Mouse (Mus musculus): ENCODE results near the gene Lamb3. TPM values are rescaled to one million over a fixed set of nuclear protein-coding genes. Genes with fewer than 3 reads are reported as not detected.

The Lamb3 gene
- polyA plus RNA-seq, 1 experiment from 2014 or later, result 62.8 TPM

DNA sequence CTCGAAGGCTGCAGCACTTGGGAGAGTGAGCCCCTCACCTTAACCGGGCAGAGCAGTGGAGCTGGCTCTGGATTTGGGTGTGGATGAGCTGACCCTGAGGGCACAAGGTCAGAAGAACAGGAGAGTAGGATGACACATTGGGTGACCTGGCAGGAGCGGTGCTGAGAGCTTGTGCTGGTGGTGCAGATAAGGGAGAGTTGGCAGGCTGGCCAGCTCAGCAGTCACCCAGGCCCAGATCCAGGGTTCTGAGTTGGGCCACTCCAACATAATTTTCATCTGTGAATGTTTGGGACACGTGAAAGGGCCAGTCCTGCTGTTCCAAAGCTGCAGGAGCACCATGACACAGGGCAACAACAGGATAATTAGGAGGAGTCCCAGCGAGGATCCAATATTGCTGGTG lies 3.9 kb downstream of the Lamb3 start:
- H3K27me3 ChIP-seq (replicated peaks; ENCODE audit: insufficient read depth, low read length), result no peaks in the 10 kb centered on the region
- no peaks in the 10 kb centered on the region for H3K4me1 ChIP-seq (ENCODE audit: insufficient read depth, low read depth, low read length)
- TF ChIP-seq EP300 (IDR thresholded peaks at IDR 0.05), result no peak
- TF ChIP-seq CTCF (IDR thresholded peaks at IDR 0.05), result no peak
- no peaks in the 10 kb centered on the region for H3K36me3 ChIP-seq (ENCODE audit: insufficient read depth, low read length)
- H3K4me3 ChIP-seq (ENCODE audit: low read depth, low read length), result no peak overlapping the region
- DNase-seq (ENCODE audit: low spot score) (no peak), ATAC-seq (no peak)
- H3K27ac ChIP-seq (ENCODE audit: low read length), result no peak overlapping the region
- 44% methylated on average over 5 of the region's 5 CpGs for WGBS
- no peak overlapping the region for H3K4me2 ChIP-seq (replicated peaks; ENCODE audit: low read depth, low read length)
- H3K9me3 ChIP-seq (ENCODE audit: low read length), result no peaks in the 10 kb centered on the region
- no peak overlapping the region for H3K9ac ChIP-seq (replicated peaks; ENCODE audit: low read depth)

DNA sequence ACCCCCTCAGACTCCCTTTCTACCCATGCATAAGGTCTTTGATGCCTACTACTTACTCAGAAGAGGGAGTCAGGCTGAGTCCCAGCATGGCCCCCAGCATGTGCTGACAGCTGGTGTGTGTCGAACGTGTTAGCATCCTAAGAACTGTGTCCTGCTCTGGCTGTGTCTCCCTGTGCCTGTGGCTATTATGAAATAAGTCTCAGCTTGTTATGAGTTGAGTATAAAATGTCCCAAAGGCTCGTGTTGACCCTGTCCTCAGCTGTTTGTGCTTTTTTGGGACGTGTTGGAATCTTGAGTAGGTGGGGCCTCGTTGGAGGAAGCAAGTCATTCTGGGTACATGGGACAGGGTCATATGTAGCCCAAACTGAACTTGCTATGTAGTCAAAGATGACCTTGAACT lies 6.6 kb downstream of the Lamb3 start:
- Histone ChIP-seq H3K9me3 (ENCODE audit: low read length) (no peaks in the 10 kb centered on the region), H3K36me3 (ENCODE audit: insufficient read depth, low read length) (no peaks in the 10 kb centered on the region), H3K4me1 (ENCODE audit: insufficient read depth, low read depth, low read length) (no peaks in the 10 kb centered on the region), H3K27me3 (replicated peaks; ENCODE audit: insufficient read depth, low read length) (no peaks in the 10 kb centered on the region), H3K4me2 (replicated peaks; ENCODE audit: low read depth, low read length) (no peak overlapping the region), H3K9ac (replicated peaks; ENCODE audit: low read depth) (no peak overlapping the region), H3K4me3 (ENCODE audit: low read depth, low read length) (no peak overlapping the region), H3K27ac (ENCODE audit: low read length) (peak overlapping the region; percentile 16; the same call in 1 of the 2 replicates)
- DNase-seq (ENCODE audit: low spot score), result peak; percentile 90
- peak; percentile 93 for ATAC-seq
- TF ChIP-seq EP300 (IDR thresholded peaks at IDR 0.05), result peak; percentile 85
- no peak for TF ChIP-seq CTCF (IDR thresholded peaks at IDR 0.05)
- 45% methylated on average over 5 of the region's 5 CpGs for WGBS

GRCm38 (mm10) chr1:193216000-193216399 lies 8.5 kb downstream of the Lamb3 start:
- no peaks in the 10 kb centered on the region for H3K27me3 ChIP-seq (replicated peaks; ENCODE audit: insufficient read depth, low read length)
- no peak overlapping the region for H3K9ac ChIP-seq (replicated peaks; ENCODE audit: low read depth)
- ATAC-seq (no peak), DNase-seq (ENCODE audit: low spot score) (no peak)
- H3K36me3 ChIP-seq (ENCODE audit: insufficient read depth, low read length), result no peaks in the 10 kb centered on the region
- WGBS, result 64% methylated on average over 3 of the region's 3 CpGs
- no peaks in the 10 kb centered on the region for H3K4me1 ChIP-seq (ENCODE audit: insufficient read depth, low read depth, low read length)
- H3K27ac ChIP-seq (ENCODE audit: low read length), result no peak overlapping the region
- no peak for TF ChIP-seq EP300 (IDR thresholded peaks at IDR 0.05)
- TF ChIP-seq CTCF (IDR thresholded peaks at IDR 0.05), result no peak
- no peak overlapping the region for H3K4me2 ChIP-seq (replicated peaks; ENCODE audit: low read depth, low read length)
- H3K9me3 ChIP-seq (ENCODE audit: low read length), result no peaks in the 10 kb centered on the region
- H3K4me3 ChIP-seq (ENCODE audit: low read depth, low read length), result no peak overlapping the region

DNA sequence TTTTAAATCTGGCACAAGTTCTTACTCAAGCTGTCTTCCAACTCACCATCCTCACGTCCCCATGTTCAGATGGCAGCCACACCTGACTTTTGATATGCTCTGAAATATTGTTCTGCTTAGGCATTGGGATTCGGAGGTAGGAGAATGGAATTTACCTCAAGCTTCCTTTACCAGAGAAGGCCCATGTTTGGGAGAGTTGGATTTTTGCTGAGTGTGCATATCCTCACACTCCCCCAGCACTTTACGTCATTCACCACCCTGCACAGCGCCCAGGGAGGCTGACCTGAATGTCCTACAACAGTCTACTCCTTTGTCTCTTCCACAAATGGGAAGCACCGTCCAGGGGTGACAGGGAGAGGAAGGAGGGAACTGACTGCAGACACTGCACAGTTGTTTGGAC lies 12.9 kb downstream of the Lamb3 start:
- no peak for ATAC-seq
- WGBS, result 54% methylated on average over 5 of the region's 5 CpGs
- no peaks in the 10 kb centered on the region for H3K9me3 ChIP-seq (ENCODE audit: low read length)

GRCm38 (mm10) chr1:193225531-193225930 lies 18.0 kb downstream of the Lamb3 start:
- Histone ChIP-seq H3K27ac (ENCODE audit: low read length) (no peak overlapping the region), H3K36me3 (ENCODE audit: insufficient read depth, low read length) (no peaks in the 10 kb centered on the region), H3K4me1 (ENCODE audit: insufficient read depth, low read depth, low read length) (peaks cover 7% of the 10 kb centered on the region; the same call in 1 of the 2 replicates), H3K27me3 (replicated peaks; ENCODE audit: insufficient read depth, low read length) (no peaks in the 10 kb centered on the region), H3K9ac (replicated peaks; ENCODE audit: low read depth) (no peak overlapping the region), H3K4me2 (replicated peaks; ENCODE audit: low read depth, low read length) (no peak overlapping the region), H3K4me3 (ENCODE audit: low read depth, low read length) (no peak overlapping the region), H3K9me3 (ENCODE audit: low read length) (no peaks in the 10 kb centered on the region)
- DNase-seq (ENCODE audit: low spot score) (no peak), ATAC-seq (no peak)
- 57% methylated on average over 3 of the region's 3 CpGs for WGBS
- TF ChIP-seq CTCF (IDR thresholded peaks at IDR 0.05) (no peak), EP300 (IDR thresholded peaks at IDR 0.05) (no peak)

More for the DNA sequence above, 12.9 kb downstream of the Lamb3 start:
- no peak overlapping the region for H3K27ac ChIP-seq (ENCODE audit: low read length)
- no peak for DNase-seq (ENCODE audit: low spot score)
- TF ChIP-seq EP300 (IDR thresholded peaks at IDR 0.05) (no peak), CTCF (IDR thresholded peaks at IDR 0.05) (no peak)
- H3K36me3 ChIP-seq (ENCODE audit: insufficient read depth, low read length), result no peaks in the 10 kb centered on the region
- H3K4me3 ChIP-seq (ENCODE audit: low read depth, low read length), result no peak overlapping the region
- H3K9ac ChIP-seq (replicated peaks; ENCODE audit: low read depth), result no peak overlapping the region
- no peaks in the 10 kb centered on the region for H3K4me1 ChIP-seq (ENCODE audit: insufficient read depth, low read depth, low read length)
- H3K27me3 ChIP-seq (replicated peaks; ENCODE audit: insufficient read depth, low read length), result no peaks in the 10 kb centered on the region
- no peak overlapping the region for H3K4me2 ChIP-seq (replicated peaks; ENCODE audit: low read depth, low read length)

DNA sequence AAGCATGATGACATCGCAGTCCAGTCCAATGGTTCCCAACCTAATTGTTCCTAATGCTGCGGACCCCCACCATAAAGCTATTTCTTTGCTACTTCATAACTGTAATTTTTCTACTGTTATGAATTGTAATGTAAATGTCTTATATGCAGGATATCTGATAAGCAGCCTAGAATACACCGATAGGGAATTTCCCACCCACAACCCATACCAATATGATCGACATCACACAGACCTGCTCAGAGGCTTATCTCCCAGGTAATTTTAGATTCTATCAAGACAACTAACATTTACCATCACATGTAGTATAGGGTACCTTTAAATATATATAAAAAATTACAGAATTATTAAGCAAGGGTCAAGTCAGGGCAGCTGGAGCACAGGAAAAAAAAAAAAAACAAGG lies 18.6 kb downstream of the Lamb3 start:
- TF ChIP-seq CTCF (IDR thresholded peaks at IDR 0.05) (no peak), EP300 (IDR thresholded peaks at IDR 0.05) (no peak)
- H3K9me3 ChIP-seq (ENCODE audit: low read length), result no peaks in the 10 kb centered on the region
- H3K27me3 ChIP-seq (replicated peaks; ENCODE audit: insufficient read depth, low read length), result no peaks in the 10 kb centered on the region
- no peaks in the 10 kb centered on the region for H3K36me3 ChIP-seq (ENCODE audit: insufficient read depth, low read length)
- 85% methylated on average over 4 of the region's 4 CpGs for WGBS
- DNase-seq (ENCODE audit: low spot score), result no peak
- H3K4me2 ChIP-seq (replicated peaks; ENCODE audit: low read depth, low read length), result no peak overlapping the region
- no peak for ATAC-seq
- H3K4me3 ChIP-seq (ENCODE audit: low read depth, low read length), result no peak overlapping the region
- peaks cover 7% of the 10 kb centered on the region; the same call in 1 of the 2 replicates for H3K4me1 ChIP-seq (ENCODE audit: insufficient read depth, low read depth, low read length)
- H3K27ac ChIP-seq (ENCODE audit: low read length), result no peak overlapping the region
- no peak overlapping the region for H3K9ac ChIP-seq (replicated peaks; ENCODE audit: low read depth)

All from lung, postnatal 0 days (tissue).